Mouse (Mus musculus) embryonic facial prominence, embryonic 15.5 days (tissue): ENCODE data around the gene St6galnac6. TPM values are rescaled to one million over a fixed set of nuclear protein-coding genes. Genes with fewer than 3 reads are reported as not detected.

Experiments used
- ATAC-seq: fragments of 200-750 bp; cut with Nextera tagmentation; 2 replicates; pipeline ENCODE4 v1.8.0; 2017; ENCODE audit warnings: low read depth, moderate TSS enrichment; ENCODE audit not compliant: insufficient number of reproducible peaks, low FRiP score, low TSS enrichment
- H3K27ac ChIP-seq: fragments of 300-500 bp; sonication (generic); replicated peaks from 2 replicates; pipeline ENCODE4 v1.5.1; 2015; ENCODE audit warnings: mild to moderate bottlenecking, inconsistent platforms
- H3K27me3 ChIP-seq: fragments of 300-500 bp; sonication (generic); 2 replicates; pipeline ENCODE4 v1.6.1; 2015; ENCODE audit warnings: inconsistent platforms
- H3K36me3 ChIP-seq: fragments of 300-500 bp; sonication (generic); 2 replicates; pipeline ENCODE4 v1.6.1; 2015; ENCODE audit warnings: mild to moderate bottlenecking, inconsistent platforms
- H3K4me1 ChIP-seq: fragments of 300-500 bp; sonication (generic); 2 replicates; pipeline ENCODE4 v1.6.1; 2015; ENCODE audit warnings: inconsistent platforms
- H3K4me2 ChIP-seq: fragments of 300-500 bp; sonication (generic); replicated peaks from 2 replicates; pipeline ENCODE4 v1.6.1; 2015; ENCODE audit warnings: mild to moderate bottlenecking, inconsistent platforms
- H3K4me3 ChIP-seq: fragments of 300-500 bp; sonication (generic); replicated peaks from 2 replicates; pipeline ENCODE4 v1.5.1; 2015; ENCODE audit warnings: mild to moderate bottlenecking, inconsistent platforms
- H3K9ac ChIP-seq: fragments of 300-500 bp; sonication (generic); 2 replicates; pipeline ENCODE4 v1.6.1; 2015; ENCODE audit warnings: inconsistent platforms
- H3K9me3 ChIP-seq: fragments of 300-500 bp; sonication (generic); replicated peaks from 2 replicates; pipeline ENCODE4 v1.6.1; 2016; ENCODE audit warnings: inconsistent platforms
- WGBS: fragments of 180-500 bp; shearing (Covaris S2); methylation state at CpG from one replicate; pipeline ENCODE4 v1.1.7; 2015; 5-methylcytosine and 5-hydroxymethylcytosine counted together
- polyA plus RNA-seq: library from polyadenylated mRNA; unstranded; fragments of >200 nt; fragmentation: Nextera tagmentation; extraction: Ambion mirVana; gene quantifications from 2 replicates; pipeline ENCODE4 v1.2.1, GENCODE M21; 2015

St6galnac6 gene
- polyA plus RNA-seq, 1 experiment from 2014 or later, result 26.9 TPM

GRCm38 (mm10) chr2:32644083-32644482, 44.6 kb downstream of the St6galnac6 start:
- no peak for ATAC-seq
- Histone ChIP-seq H3K36me3 (no peaks in the 10 kb centered on the region), H3K4me3 (no peak overlapping the region), H3K27ac (no peak overlapping the region), H3K4me2 (no peak overlapping the region), H3K4me1 (peaks cover 47% of the 10 kb centered on the region), H3K9ac (no peak overlapping the region), H3K9me3 (no peaks in the 10 kb centered on the region), H3K27me3 (no peaks in the 10 kb centered on the region)
- 72% methylated on average over 9 of the region's 9 CpGs for WGBS

- H3K9ac ChIP-seq, result no peak overlapping the region
- no peak overlapping the region for H3K4me3 ChIP-seq
- H3K9me3 ChIP-seq, result no peaks in the 10 kb centered on the region
- WGBS, result 85% methylated on average over 8 of the region's 8 CpGs
- ATAC-seq, result no peak
- H3K36me3 ChIP-seq, result no peaks in the 10 kb centered on the region
- peaks cover 48% of the 10 kb centered on the region for H3K4me1 ChIP-seq
- no peak overlapping the region for H3K4me2 ChIP-seq
- 0 out of 2 replicates have a peak overlapping the region, but pooled peaks have one; percentile 85 for H3K27ac ChIP-seq
- no peaks in the 10 kb centered on the region for H3K27me3 ChIP-seq
These were observed 45.4 kb downstream of the St6galnac6 start for GRCm38 (mm10) chr2:32644799-32645475.

- H3K9me3 ChIP-seq, result no peaks in the 10 kb centered on the region
- 70% methylated on average over 3 of the region's 3 CpGs for WGBS
- H3K9ac ChIP-seq, result no peak overlapping the region
- no peaks in the 10 kb centered on the region for H3K36me3 ChIP-seq
- H3K4me3 ChIP-seq, result no peak overlapping the region
- H3K27me3 ChIP-seq, result no peaks in the 10 kb centered on the region
- H3K27ac ChIP-seq, result peak overlapping the region; percentile 85
- peaks cover 48% of the 10 kb centered on the region for H3K4me1 ChIP-seq
- ATAC-seq, result no peak
- H3K4me2 ChIP-seq, result no peak overlapping the region
These were observed 46.1 kb downstream of the St6galnac6 start for GRCm38 (mm10) chr2:32645647-32646046.

- no peaks in the 10 kb centered on the region for H3K27me3 ChIP-seq
- peak within 1 kb of the TSS; percentile 52 for H3K4me2 ChIP-seq
- peaks cover 48% of the 10 kb centered on the region for H3K4me1 ChIP-seq
- H3K36me3 ChIP-seq, result no peaks in the 10 kb centered on the region
- H3K9ac ChIP-seq, result peak within 1 kb of the TSS; percentile 45
- WGBS, result 50% methylated on average over 31 of the region's 31 CpGs
- peak within 1 kb of the TSS; percentile 48 for H3K4me3 ChIP-seq
- peak; percentile 82 for ATAC-seq
- H3K27ac ChIP-seq, result peak within 1 kb of the TSS; percentile 85
- H3K9me3 ChIP-seq, result no peaks in the 10 kb centered on the region
These were observed 47.0 kb downstream of the St6galnac6 start, which contains the start of gene Eng for GRCm38 (mm10) chr2:32646379-32647056. TSS of gene Eng (plus strand) at chr2:32646595.

GRCm38 (mm10) chr2:32647366-32647765, 47.9 kb downstream of the St6galnac6 start:
- no peak overlapping the region for H3K27ac ChIP-seq
- H3K4me2 ChIP-seq, result peak overlapping the region; percentile 52
- peaks cover 47% of the 10 kb centered on the region for H3K4me1 ChIP-seq
- H3K36me3 ChIP-seq, result no peaks in the 10 kb centered on the region
- peak overlapping the region; percentile 48 for H3K4me3 ChIP-seq
- H3K9ac ChIP-seq, result peak overlapping the region; percentile 45; the same call in 1 of the 2 replicates
- H3K27me3 ChIP-seq, result no peaks in the 10 kb centered on the region
- WGBS, result 72% methylated on average over 7 of the region's 7 CpGs
- H3K9me3 ChIP-seq, result no peaks in the 10 kb centered on the region
- ATAC-seq, result no peak

- no peak overlapping the region for H3K9ac ChIP-seq
- ATAC-seq, result no peak
- no peak overlapping the region for H3K4me2 ChIP-seq
- peaks cover 32% of the 10 kb centered on the region for H3K4me1 ChIP-seq
- H3K27ac ChIP-seq, result no peak overlapping the region
- 0 out of 2 replicates have a peak, but pooled peaks cover 13% of the 10 kb centered on the region for H3K36me3 ChIP-seq
- no peak overlapping the region for H3K4me3 ChIP-seq
- 39% methylated on average over 7 of the region's 7 CpGs for WGBS
- H3K9me3 ChIP-seq, result no peaks in the 10 kb centered on the region
- no peaks in the 10 kb centered on the region for H3K27me3 ChIP-seq
These were observed 54.3 kb downstream of the St6galnac6 start for GRCm38 (mm10) chr2:32653764-32654163.

GRCm38 (mm10) chr2:32654743-32655393, 55.4 kb downstream of the St6galnac6 start:
- ATAC-seq, result no peak
- H3K4me1 ChIP-seq, result peaks cover 29% of the 10 kb centered on the region
- H3K4me3 ChIP-seq, result no peak overlapping the region
- 56% methylated on average over 14 of the region's 14 CpGs for WGBS
- H3K36me3 ChIP-seq, result 0 out of 2 replicates have a peak, but pooled peaks cover 13% of the 10 kb centered on the region
- peak overlapping the region; percentile 71 for H3K27ac ChIP-seq
- H3K9ac ChIP-seq, result 0 out of 2 replicates have a peak overlapping the region, but pooled peaks have one; percentile 5
- no peak overlapping the region for H3K4me2 ChIP-seq
- no peaks in the 10 kb centered on the region for H3K9me3 ChIP-seq
- no peaks in the 10 kb centered on the region for H3K27me3 ChIP-seq

- H3K36me3 ChIP-seq, result 0 out of 2 replicates have a peak, but pooled peaks cover 13% of the 10 kb centered on the region
- no peak overlapping the region for H3K4me3 ChIP-seq
- no peak for ATAC-seq
- no peak overlapping the region for H3K4me2 ChIP-seq
- 67% methylated on average over 3 of the region's 3 CpGs for WGBS
- peak overlapping the region; percentile 71 for H3K27ac ChIP-seq
- H3K4me1 ChIP-seq, result peaks cover 29% of the 10 kb centered on the region
- no peak overlapping the region for H3K9ac ChIP-seq
- no peaks in the 10 kb centered on the region for H3K9me3 ChIP-seq
- H3K27me3 ChIP-seq, result no peaks in the 10 kb centered on the region
These were observed 55.9 kb downstream of the St6galnac6 start for GRCm38 (mm10) chr2:32655394-32655744.

GRCm38 (mm10) chr2:32655826-32656225, 56.3 kb downstream of the St6galnac6 start:
- H3K27me3 ChIP-seq, result no peaks in the 10 kb centered on the region
- H3K9ac ChIP-seq, result no peak overlapping the region
- no peak overlapping the region for H3K4me3 ChIP-seq
- H3K9me3 ChIP-seq, result no peaks in the 10 kb centered on the region
- ATAC-seq, result peak; percentile 64; the same call in 1 of the 2 replicates
- 0 out of 2 replicates have a peak, but pooled peaks cover 13% of the 10 kb centered on the region for H3K36me3 ChIP-seq
- no peak overlapping the region for H3K4me2 ChIP-seq
- H3K4me1 ChIP-seq, result peaks cover 29% of the 10 kb centered on the region
- 33% methylated on average over 12 of the region's 12 CpGs for WGBS
- peak overlapping the region; percentile 71 for H3K27ac ChIP-seq

GRCm38 (mm10) chr2:32658873-32659272, 59.4 kb downstream of the St6galnac6 start:
- H3K9ac ChIP-seq, result no peak overlapping the region
- peaks cover 37% of the 10 kb centered on the region for H3K4me1 ChIP-seq
- 0 out of 2 replicates have a peak, but pooled peaks cover 20% of the 10 kb centered on the region for H3K36me3 ChIP-seq
- H3K27ac ChIP-seq, result no peak overlapping the region
- H3K4me3 ChIP-seq, result no peak overlapping the region
- no peak overlapping the region for H3K4me2 ChIP-seq
- no peaks in the 10 kb centered on the region for H3K27me3 ChIP-seq
- WGBS, result 94% methylated on average over 2 of the region's 2 CpGs
- no peaks in the 10 kb centered on the region for H3K9me3 ChIP-seq
- ATAC-seq, result no peak

- Histone ChIP-seq H3K36me3 (0 out of 2 replicates have a peak, but pooled peaks cover 20% of the 10 kb centered on the region), H3K4me3 (no peak overlapping the region), H3K27ac (peak overlapping the region; percentile 76), H3K4me1 (peaks cover 14% of the 10 kb centered on the region), H3K9me3 (no peaks in the 10 kb centered on the region), H3K27me3 (no peaks in the 10 kb centered on the region), H3K4me2 (no peak overlapping the region), H3K9ac (no peak overlapping the region)
- no peak for ATAC-seq
- 31% methylated on average over 7 of the region's 7 CpGs for WGBS
These were observed 62.1 kb downstream of the St6galnac6 start for GRCm38 (mm10) chr2:32661509-32662107.
